Mouse (Mus musculus): Measurements from ENCODE around the gene Uxs1.

Gene Uxs1

GRCm38 (mm10) chr1:43732657-43733056, 94.9 kb downstream of the Uxs1 start:
- no peak for DNase-seq (ENCODE audit: extremely low read depth, low read depth, low spot score)

GRCm38 (mm10) chr1:43732100-43732499, 95.5 kb downstream of the Uxs1 start:
- no peak for DNase-seq (ENCODE audit: extremely low read depth, low read depth, low spot score)

GRCm38 (mm10) chr1:43730491-43730924, 97.1 kb downstream of the Uxs1 start, which contains the start of gene 1500015O10Rik:
TSS of gene 1500015O10Rik (plus strand) at chr1:43730602.
- no peak for DNase-seq (ENCODE audit: extremely low read depth, low read depth, low spot score)

GRCm38 (mm10) chr1:43722459-43722858, 105.1 kb downstream of the Uxs1 start:
- no peak for DNase-seq (ENCODE audit: extremely low read depth, low read depth, low spot score)

GRCm38 (mm10) chr1:43718793-43719192, 108.8 kb downstream of the Uxs1 start:
- no peak for DNase-seq (ENCODE audit: extremely low read depth, low read depth, low spot score)

- no peak for DNase-seq (ENCODE audit: extremely low read depth, low read depth, low spot score)
Measured at GRCm38 (mm10) chr1:43717967-43718366, 109.6 kb downstream of the Uxs1 start.

- DNase-seq (ENCODE audit: extremely low read depth, low read depth, low spot score): no peak
Measured at GRCm38 (mm10) chr1:43714841-43715240, 112.8 kb downstream of the Uxs1 start.

GRCm38 (mm10) chr1:43698577-43699000, 129.0 kb downstream of the Uxs1 start:
- peak; percentile 25 for DNase-seq (ENCODE audit: extremely low read depth, low read depth, low spot score)

All from fat pad, adult 2 months (tissue).